Mouse (Mus musculus): ENCODE measurements around the gene Tmem174.

Tmem174 gene

GRCm38 (mm10) chr13:98637145-98637544 lies at the start of gene Tmem174:
Gene Tmem174 (minus strand): TSS chr13:98637410.
- DNase-seq (ENCODE audit: low spot score in 2 of 2), result no peak

GRCm38 (mm10) chr13:98684144-98684900 lies 47.1 kb upstream of the Tmem174 start:
- no peak for DNase-seq (ENCODE audit: low spot score in 2 of 2)

DNA sequence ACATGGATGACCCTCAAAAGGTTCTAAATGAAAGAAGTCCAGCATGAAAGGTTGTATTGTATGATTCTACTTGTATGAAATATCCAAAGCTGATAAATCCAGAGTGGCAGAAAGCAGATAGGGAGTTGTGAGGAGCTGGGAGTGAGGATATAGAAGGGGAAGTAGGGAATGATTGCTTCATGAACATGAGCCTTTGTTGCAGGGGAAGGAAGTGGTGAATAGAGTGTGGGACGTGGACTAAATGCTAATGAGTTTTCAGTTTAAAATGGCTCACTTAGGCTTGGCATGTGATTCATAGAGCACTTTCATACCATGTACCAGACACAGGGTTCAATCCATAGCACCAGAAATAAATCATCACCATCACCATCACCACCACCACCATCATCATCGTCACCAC lies 46.2 kb upstream of the Tmem174 start:
- DNase-seq (ENCODE audit: low spot score in 2 of 2), result no peak

DNA sequence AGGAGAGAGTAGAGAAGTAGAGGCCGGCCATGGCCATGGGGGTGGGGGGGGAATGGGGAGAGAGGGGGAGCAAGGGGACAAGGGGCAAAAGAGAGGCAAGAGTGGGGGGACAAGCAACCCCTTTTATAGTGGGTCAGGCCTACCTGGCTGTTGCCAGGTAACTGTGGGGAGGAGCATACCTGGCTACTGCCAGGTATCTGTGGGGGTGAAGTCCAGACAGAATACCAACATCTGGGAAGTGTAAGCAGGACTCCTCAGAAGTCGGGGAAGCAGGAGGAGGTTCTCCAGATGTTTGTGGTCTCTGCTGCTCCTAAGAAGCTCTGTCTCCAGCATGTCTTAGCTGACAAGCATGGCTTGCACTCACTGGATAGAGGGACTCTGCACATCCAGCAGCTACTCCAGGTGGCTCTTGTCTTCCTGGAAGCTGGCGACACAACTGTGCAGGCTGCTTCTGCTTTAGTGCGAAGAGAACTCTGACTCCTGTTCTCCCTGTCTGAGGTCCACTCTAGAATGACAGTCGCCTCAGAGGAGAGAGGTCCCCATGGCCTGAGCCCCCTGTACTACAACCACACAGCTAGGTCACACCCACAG lies 43.4 kb upstream of the Tmem174 start:
- DNase-seq (ENCODE audit: low spot score in 2 of 2), result no peak

DNA sequence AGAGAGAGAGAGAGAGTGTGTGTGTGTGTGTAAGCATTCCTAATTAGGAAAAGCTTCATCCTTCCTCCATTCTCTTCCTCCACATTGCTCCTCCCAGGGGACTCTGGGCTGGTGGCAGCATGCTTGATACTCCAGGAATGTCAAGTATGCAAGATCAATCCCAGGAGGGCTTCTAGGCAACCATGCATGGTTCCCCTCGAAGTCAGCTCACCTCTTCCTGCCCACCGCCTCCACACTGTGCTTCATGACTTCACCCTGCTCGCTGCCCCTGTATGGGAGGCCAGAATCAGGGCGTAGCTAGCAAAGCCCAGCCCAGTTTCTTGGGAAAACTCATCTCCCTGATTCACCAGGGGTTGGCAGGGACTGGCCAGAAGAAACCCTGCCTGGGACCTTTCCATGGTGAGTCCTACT lies 42.4 kb upstream of the Tmem174 start:
- peak; percentile 17 to 18 for DNase-seq (ENCODE audit: low spot score in 2 of 2)

GRCm38 (mm10) chr13:98679230-98679629 lies 42.0 kb upstream of the Tmem174 start:
- no peak for DNase-seq (ENCODE audit: low spot score in 2 of 2)

GRCm38 (mm10) chr13:98673922-98674321 lies 36.7 kb upstream of the Tmem174 start:
- DNase-seq (ENCODE audit: low spot score in 2 of 2), result no peak

- DNase-seq (ENCODE audit: low spot score in 2 of 2), result no peak
Observed at GRCm38 (mm10) chr13:98669296-98669695, 32.1 kb upstream of the Tmem174 start.

- no peak for DNase-seq (ENCODE audit: low spot score in 2 of 2)
Observed at GRCm38 (mm10) chr13:98667316-98667715, 30.1 kb upstream of the Tmem174 start.

GRCm38 (mm10) chr13:98665240-98665639 lies 28.0 kb upstream of the Tmem174 start:
- no peak for DNase-seq (ENCODE audit: low spot score in 2 of 2)

- DNase-seq (ENCODE audit: low spot score in 2 of 2), result no peak
Observed at GRCm38 (mm10) chr13:98662173-98662675, 25.0 kb upstream of the Tmem174 start.

GRCm38 (mm10) chr13:98656034-98656471 lies 18.8 kb upstream of the Tmem174 start:
- no peak for DNase-seq (ENCODE audit: low spot score in 2 of 2)

GRCm38 (mm10) chr13:98655346-98655745 lies 18.1 kb upstream of the Tmem174 start:
- no peak for DNase-seq (ENCODE audit: low spot score in 2 of 2)

- DNase-seq (ENCODE audit: low spot score in 2 of 2), result no peak
Observed at GRCm38 (mm10) chr13:98654129-98654939, 17.1 kb upstream of the Tmem174 start.

- DNase-seq (ENCODE audit: low spot score in 2 of 2), result no peak
Observed at GRCm38 (mm10) chr13:98652194-98652593, 15.0 kb upstream of the Tmem174 start.

GRCm38 (mm10) chr13:98651228-98651977 lies 14.2 kb upstream of the Tmem174 start:
- no peak for DNase-seq (ENCODE audit: low spot score in 2 of 2)

- no peak for DNase-seq (ENCODE audit: low spot score in 2 of 2)
Observed at GRCm38 (mm10) chr13:98647775-98648568, 10.8 kb upstream of the Tmem174 start.

DNA sequence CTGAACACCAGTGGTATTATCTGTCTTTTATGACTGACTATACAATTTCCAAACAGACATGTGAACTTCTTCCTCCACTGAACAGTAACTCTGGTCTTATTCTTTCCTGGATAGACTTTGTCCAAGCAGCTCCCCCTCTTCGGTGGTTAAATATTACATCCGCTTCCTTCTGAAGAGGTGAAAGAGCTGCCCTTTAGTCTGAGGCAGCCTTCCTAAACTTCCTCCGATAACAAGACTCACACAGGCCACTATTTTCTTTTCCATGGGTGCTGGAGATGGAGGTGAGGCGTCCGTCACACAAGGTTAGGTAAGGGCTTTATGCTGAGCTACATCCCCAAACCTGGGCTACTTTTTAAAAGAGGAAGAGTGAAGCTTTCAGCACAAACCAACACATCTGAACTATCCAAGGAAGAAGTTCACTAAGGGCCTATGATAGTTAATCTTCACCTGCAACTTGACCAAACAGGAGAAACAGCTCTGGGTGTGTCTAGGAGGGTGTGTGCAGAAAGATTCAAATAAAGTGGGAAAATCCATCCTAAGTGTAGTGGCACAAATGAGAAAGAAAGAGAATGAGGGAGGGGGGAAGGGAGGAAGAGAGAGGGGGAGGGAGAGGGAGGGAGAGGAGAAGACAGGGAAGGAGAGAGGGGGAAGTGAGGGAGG lies 1.4 kb upstream of the Tmem174 start:
- no peak for DNase-seq (ENCODE audit: low spot score in 2 of 2)

- no peak for DNase-seq (ENCODE audit: low spot score in 2 of 2)
Observed at GRCm38 (mm10) chr13:98636571-98636970, 639 bp downstream of the Tmem174 start.
